9 mouse cellular contexts compared by ENCODE assay signal in genomic region chrX:36939806-36940413, GRCm38 (mm10). TPM values are rescaled to one million over a fixed set of nuclear protein-coding genes. Genes with fewer than 3 reads are reported as not detected.
A peak's percentile ranks its signal among the peaks of the same experiment; 100 is the strongest.
DNase-seq lines count a peak whose midpoint lies in the region; ATAC-seq and TF ChIP-seq lines count a peak whose summit lies in the region.
"Had no signal": no experiment of that assay in that cellular context is flagged by ENCODE, and none has a peak within 500 bp of the region (broad histone marks: within the 10 kb centered on the region; RNA-seq: fewer than 3 reads in every experiment).

No protein-coding gene starts in this region.

- intact Hi-C loops in left cerebral cortex, postnatal 14 days (cut with DNase I) = no loop called here
- intact Hi-C loops in left cerebral cortex, adult 2 months (cut with DNase I) = loop anchor here (5.0 kb wide), 1 partner anchor 42 kb away; no protein-coding TSS in a partner anchor

- H3K9me3 ChIP-seq in forebrain, postnatal 0 days (ENCODE audit: low read length) = no peaks in the 10 kb centered on the region
- H3K9me3 ChIP-seq: limb, embryonic 12.5 days had no signal

- no peak for TF ChIP-seq CTCF in left cerebral cortex, adult 2 months (IDR thresholded peaks at IDR 0.05)
- TF ChIP-seq CTCF in forebrain, postnatal 0 days (IDR thresholded peaks at IDR 0.05; ENCODE audit: low read depth) = no peak
- TF ChIP-seq CTCF in kidney, adult 2 months (conservative IDR thresholded peaks at IDR 0.05; ENCODE audit: insufficient read depth, insufficient read length, low read depth, low read length) = no peak

- H3K4me2 ChIP-seq in forebrain, postnatal 0 days (ENCODE audit: low read depth) = no peak overlapping the region
- H3K4me2 ChIP-seq: limb, embryonic 12.5 days had no signal

- no peak overlapping the region for H3K4me3 ChIP-seq in left cerebral cortex, adult 2 months
- H3K4me3 ChIP-seq in forebrain, postnatal 0 days (ENCODE audit: low read depth, low read length) = no peak overlapping the region
- H3K4me3 ChIP-seq in kidney, adult 2 months (ENCODE audit: insufficient read depth, low read depth, low read length) = no peak overlapping the region
- H3K4me3 ChIP-seq: limb, embryonic 12.5 days had no signal

- H3K27me3 ChIP-seq in forebrain, postnatal 0 days (ENCODE audit: insufficient read depth, low read length) = no peaks in the 10 kb centered on the region
- H3K27me3 ChIP-seq in kidney, adult 2 months (replicated peaks; ENCODE audit: control insufficient read depth, insufficient read depth, low read length) = no peaks in the 10 kb centered on the region
- H3K27me3 ChIP-seq: limb, embryonic 12.5 days had no signal

- DNase-seq in left cerebral cortex, postnatal 14 days (ENCODE audit: low spot score in 2 of 2) = peak; percentile 8 to 14
- DNase-seq in left cerebral cortex, adult 2 months (ENCODE audit: extremely low spot score in 1 of 2, low spot score in 2 of 2) = no peak
- DNase-seq in adrenal gland, adult 18-20 months (ENCODE audit: low spot score in 2 of 2) = peak; percentile 19 to 30
- DNase-seq in forebrain, postnatal 0 days = peak; percentile 17
- peak; percentile 57 for DNase-seq in kidney, adult 2 months
- peak; percentile 15 for DNase-seq in naive thymus-derived CD4-positive, alpha-beta T cell, adult 2 months (ENCODE audit: low read depth)
- no peak for DNase-seq in left cerebral cortex, adult 8-10 months (ENCODE audit: low spot score in 2 of 2)
- DNase-seq in embryo, embryonic 10.5 days (ENCODE audit: low spot score) = no peak

- ATAC-seq in forebrain, postnatal 0 days = no peak

- H3K36me3 ChIP-seq in forebrain, postnatal 0 days (ENCODE audit: insufficient read depth) = no peaks in the 10 kb centered on the region
- H3K36me3 ChIP-seq in kidney, adult 2 months (ENCODE audit: control insufficient read depth, insufficient read depth, low read length) = no peaks in the 10 kb centered on the region

- H3K27ac ChIP-seq in left cerebral cortex, adult 2 months = no peak overlapping the region
- H3K27ac ChIP-seq in forebrain, postnatal 0 days (ENCODE audit: low read depth, low read length) = no peak overlapping the region
- no peak overlapping the region for H3K27ac ChIP-seq in kidney, adult 2 months (ENCODE audit: insufficient read depth, low read depth, low read length)
- H3K27ac ChIP-seq: limb, embryonic 12.5 days had no signal

- 79% methylated on average over 4 of the region's 4 CpGs for WGBS in forebrain, postnatal 0 days
- 51% methylated on average over 4 of the region's 4 CpGs for WGBS in kidney, adult 2 months

- no peak overlapping the region for H3K9ac ChIP-seq in forebrain, postnatal 0 days
- H3K9ac ChIP-seq: limb, embryonic 12.5 days had no signal

- H3K4me1 ChIP-seq in forebrain, postnatal 0 days (ENCODE audit: insufficient read depth) = no peaks in the 10 kb centered on the region
- no peaks in the 10 kb centered on the region for H3K4me1 ChIP-seq in kidney, adult 2 months (ENCODE audit: control insufficient read depth, insufficient read depth, low read length)
- H3K4me1 ChIP-seq: limb, embryonic 12.5 days had no signal

- TF ChIP-seq POLR2A in kidney, adult 2 months (IDR thresholded peaks at IDR 0.05; ENCODE audit: low read depth, low read length) = no peak

RNA-seq across cellular contexts. Expression of gene Nkrf, which starts 37.2 kb away (rescaled TPM):
- total RNA-seq in left cerebral cortex, postnatal 14 days (2021) = 10 to 100 TPM; 32.3 to 32.9 TPM
- total RNA-seq in left cerebral cortex, adult 2 months (2021) = 10 to 100 TPM; 34.8 to 34.9 TPM
- 10 to 100 TPM; 11.8 to 13.4 TPM for total RNA-seq in adrenal gland, adult 18-20 months (2021)
- total RNA-seq in forebrain, postnatal 0 days (2014; rRNA removed) = 22.7 and 24.7 TPM in 2 replicates
- polyA plus RNA-seq in forebrain, postnatal 0 days (2015; fragmentation: Nextera tagmentation; extraction: Ambion mirVana) = 8.7 and 10.5 TPM in 2 replicates
- polyA plus RNA-seq in kidney, adult 2 months (2012; rRNA removed) = 0.39 and 0.88 TPM in 2 replicates
- total RNA-seq in left cerebral cortex, adult 8-10 months (2022) = 10 to 100 TPM; 26.9 to 32.9 (median 31.2) TPM

RNA-seq across cellular contexts. Expression of gene Sept6, which starts 51.7 kb away (rescaled TPM):
- total RNA-seq in left cerebral cortex, postnatal 14 days (2021) = 10 to 100 TPM; 72.5 to 75.0 TPM
- total RNA-seq in left cerebral cortex, adult 2 months (2021) = 10 to 100 TPM; 56.9 to 59.2 TPM
- 10 to 100 TPM; 17.2 to 18.5 TPM for total RNA-seq in adrenal gland, adult 18-20 months (2021)
- 98.6 and 101 TPM in 2 replicates for total RNA-seq in forebrain, postnatal 0 days (2014; rRNA removed)
- polyA plus RNA-seq in forebrain, postnatal 0 days (2015; fragmentation: Nextera tagmentation; extraction: Ambion mirVana) = 59.1 and 60.8 TPM in 2 replicates
- 5.3 and 5.7 TPM in 2 replicates for polyA plus RNA-seq in kidney, adult 2 months (2012; rRNA removed)
- 10 to 100 TPM; 58.3 to 63.0 (median 59.2) TPM for total RNA-seq in left cerebral cortex, adult 8-10 months (2022)

Comparison
In these comparisons a context has a peak if more than half of its experiments do, and no peak if none do; other contexts are left out.
1. DNase-seq: peak in left cerebral cortex, postnatal 14 days (2 of 2), adrenal gland, adult 18-20 months (2 of 2), forebrain, postnatal 0 days (single experiment), kidney, adult 2 months (single experiment) and naive thymus-derived CD4-positive, alpha-beta T cell, adult 2 months (single experiment); none in left cerebral cortex, adult 2 months (0 of 2), left cerebral cortex, adult 8-10 months (0 of 2) and embryo, embryonic 10.5 days (single experiment).